Mouse (Mus musculus): ENCODE data around the gene Pm20d1.

GRCm38 (mm10) chr1:131813731-131814130, 16.6 kb downstream of the Pm20d1 start:
- TF ChIP-seq CTCF (IDR thresholded peaks at IDR 0.05; ENCODE audit: low read depth): no peak
- TF ChIP-seq EP300 (IDR thresholded peaks at IDR 0.05; ENCODE audit: low read depth): no peak

Measured in liver, postnatal 0 days (tissue).